Mouse (Mus musculus) thymus, adult 2 months (tissue): ENCODE data around the gene Tdp1. TPM values are rescaled to one million over a fixed set of nuclear protein-coding genes. Genes with fewer than 3 reads are reported as not detected.

Source experiments
- DNase-seq: peaks from one replicate; pipeline ENCODE4 v3.0.0; 2021
- H3K27ac ChIP-seq: fragments of 200-500 bp; 2 replicates; pipeline ENCODE4 v1.5.1; 2012; ENCODE audit warnings: low read length, control low read depth; ENCODE audit not compliant: control insufficient read depth, insufficient read depth
- H3K27me3 ChIP-seq: fragments of 200-500 bp; 2 replicates; pipeline ENCODE4 v1.6.1; 2012; ENCODE audit warnings: mild to moderate bottlenecking, low read length, moderate library complexity, mixed read lengths; ENCODE audit not compliant: control insufficient read depth, insufficient read depth
- H3K36me3 ChIP-seq: fragments of 200-500 bp; 2 replicates; pipeline ENCODE4 v1.6.1; 2012; ENCODE audit warnings: mild to moderate bottlenecking, low read length, moderate library complexity; ENCODE audit not compliant: control insufficient read depth, insufficient read depth
- H3K4me1 ChIP-seq: fragments of 200-500 bp; replicated peaks from 2 replicates; pipeline ENCODE4 v1.6.1; 2012; ENCODE audit warnings: low read length; ENCODE audit not compliant: control insufficient read depth, insufficient read depth
- H3K4me3 ChIP-seq: fragments of 200-500 bp; 2 replicates; pipeline ENCODE4 v1.5.1; 2012; ENCODE audit warnings: mild to moderate bottlenecking, low read length, control low read depth, moderate library complexity; ENCODE audit not compliant: control insufficient read depth, insufficient read depth
- CTCF ChIP-seq: fragments of 200-500 bp; IDR thresholded peaks from 2 replicates; pipeline ENCODE4 v1.5.1; 2012; ENCODE audit warnings: mild to moderate bottlenecking, control low read depth, low read length, moderate library complexity, borderline replicate concordance; ENCODE audit not compliant: control insufficient read depth, poor library complexity, insufficient read depth; ENCODE audit errors: extremely low read depth
- POLR2A ChIP-seq: fragments of 200-500 bp; IDR thresholded peaks from 2 replicates; pipeline ENCODE4 v1.6.1; 2012; ENCODE audit warnings: mild to moderate bottlenecking, low read length, control low read depth, moderate library complexity; ENCODE audit not compliant: control insufficient read depth, poor library complexity, insufficient read depth; ENCODE audit errors: extremely low read depth
- WGBS: fragments of 180-500 bp; shearing (Covaris S2); methylation state at CpG from one replicate; pipeline ENCODE4 v1.1.7; 2018; 5-methylcytosine and 5-hydroxymethylcytosine counted together
- polyA plus RNA-seq: library from polyadenylated mRNA; depleted of rRNA; stranded (reverse); fragments of >200 nt; gene quantifications from 2 replicates; pipeline ENCODE4 v1.2.3, GENCODE M21; 2012

Gene Tdp1
- polyA plus RNA-seq, 1 experiment = 33.9 TPM

DNA sequence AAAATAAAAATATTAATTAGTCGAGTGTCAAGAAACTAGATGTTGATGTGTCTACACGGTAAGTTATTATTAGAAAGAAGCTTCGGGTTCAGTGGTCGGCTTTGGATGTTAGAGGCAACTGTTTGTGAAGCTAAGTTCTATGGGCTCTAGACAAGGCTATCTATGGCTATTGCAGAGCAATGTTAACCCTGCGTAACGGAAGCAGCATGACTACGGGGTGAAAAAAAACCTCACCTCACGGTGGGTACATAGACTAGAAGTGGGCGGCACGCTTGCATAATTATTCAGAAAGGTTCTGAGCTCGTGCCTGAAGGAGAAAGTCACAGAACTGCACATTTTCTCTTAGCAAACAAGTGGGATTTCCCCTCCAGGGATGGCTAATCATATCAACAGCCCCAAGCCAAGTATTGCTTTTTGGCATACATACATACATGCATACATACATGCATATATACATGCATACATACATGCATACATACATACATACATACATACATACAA is 108.1 kb downstream of the Tdp1 start:
- DNase-seq = no peak
- TF ChIP-seq CTCF (no peak), POLR2A (no peak)
- Histone ChIP-seq H3K36me3 (no peaks in the 10 kb centered on the region), H3K27ac (no peak overlapping the region), H3K4me3 (no peak overlapping the region), H3K27me3 (no peaks in the 10 kb centered on the region), H3K4me1 (no peaks in the 10 kb centered on the region)
- 95% methylated on average over 11 of the region's 11 CpGs for WGBS

DNA sequence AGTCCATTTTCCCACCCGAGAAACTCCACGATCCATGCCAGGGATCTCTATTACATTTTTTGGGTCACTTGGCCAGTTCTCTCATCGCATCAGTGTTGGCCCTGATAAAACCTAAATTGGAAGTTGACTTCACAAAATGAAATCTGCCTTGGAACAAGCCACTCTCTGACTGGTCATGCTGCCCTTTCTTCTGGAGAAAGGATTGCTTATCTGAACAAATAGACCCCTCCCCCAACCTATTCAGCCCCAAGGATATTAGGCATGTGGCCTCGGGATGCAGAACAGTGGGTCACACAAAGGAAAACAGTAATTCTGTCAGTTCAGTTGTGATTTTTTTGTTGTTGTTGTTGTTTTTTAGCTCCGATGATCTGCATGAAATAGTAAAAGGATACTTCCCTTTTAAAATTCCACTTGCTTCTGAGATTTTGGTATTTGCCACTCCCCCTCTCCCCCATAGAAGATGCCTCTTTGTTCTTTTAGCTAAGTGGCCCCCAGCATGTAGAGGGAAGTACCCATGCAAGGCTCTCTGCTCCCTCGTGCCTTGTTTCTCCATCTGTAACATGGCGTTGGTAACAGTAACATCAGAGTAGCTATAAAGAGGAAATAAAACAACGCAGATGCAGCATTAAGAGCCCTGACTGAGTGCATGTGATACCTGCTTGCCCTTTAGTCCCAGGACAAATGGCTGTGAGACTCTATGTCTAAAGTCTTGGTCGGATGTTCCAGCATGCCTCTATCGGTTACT is 109.0 kb downstream of the Tdp1 start:
- Histone ChIP-seq H3K4me1 (no peaks in the 10 kb centered on the region), H3K4me3 (no peak overlapping the region), H3K36me3 (no peaks in the 10 kb centered on the region), H3K27me3 (no peaks in the 10 kb centered on the region), H3K27ac (no peak overlapping the region)
- TF ChIP-seq POLR2A (no peak), CTCF (no peak)
- DNase-seq = no peak
- WGBS = 85% methylated on average over 10 of the region's 10 CpGs

DNA sequence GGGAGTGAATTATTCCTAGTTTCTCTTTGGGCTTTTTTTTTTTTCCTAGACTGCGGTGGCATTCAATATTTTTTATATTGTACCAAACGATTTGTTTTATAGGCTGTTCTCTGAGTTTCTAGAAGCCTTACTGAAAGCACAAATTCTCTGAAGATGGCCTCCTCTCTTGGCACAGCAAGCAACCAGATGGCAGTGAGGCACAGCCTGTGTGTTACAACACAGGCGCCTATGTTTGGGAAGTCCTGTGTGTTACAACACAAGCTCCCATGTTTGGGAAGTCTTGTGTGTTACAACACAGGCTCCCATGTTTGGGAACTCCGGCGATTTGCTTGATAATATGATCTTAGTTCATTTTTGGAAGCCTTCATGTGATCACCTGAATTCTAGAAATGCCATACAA is 111.6 kb downstream of the Tdp1 start:
- Histone ChIP-seq H3K27ac (no peak overlapping the region), H3K4me1 (no peaks in the 10 kb centered on the region), H3K27me3 (no peaks in the 10 kb centered on the region), H3K36me3 (no peaks in the 10 kb centered on the region), H3K4me3 (no peak overlapping the region)
- WGBS = 93% methylated on average over 5 of the region's 5 CpGs
- no peak for TF ChIP-seq POLR2A
- no peak for TF ChIP-seq CTCF
- DNase-seq = no peak

DNA sequence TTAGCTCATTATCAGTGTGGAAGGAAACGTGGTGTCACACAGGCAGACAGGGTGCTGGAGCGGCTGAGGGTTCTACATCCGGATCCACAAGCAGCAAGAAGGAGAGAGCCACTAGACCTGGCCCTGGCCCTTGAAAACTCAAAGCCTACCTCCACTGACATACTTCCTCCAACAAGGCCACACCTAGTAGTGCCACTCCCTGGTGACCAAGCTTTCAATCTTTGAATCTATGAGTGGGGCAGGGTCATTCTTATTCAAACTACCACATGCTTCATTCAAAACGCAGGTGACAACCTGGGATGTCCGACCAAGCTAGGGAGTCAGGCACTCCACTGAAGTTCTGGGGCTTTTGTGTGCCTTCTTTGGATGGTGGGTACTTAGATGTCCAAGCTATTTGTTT is 115.4 kb downstream of the Tdp1 start:
- Histone ChIP-seq H3K36me3 (no peaks in the 10 kb centered on the region), H3K4me1 (no peaks in the 10 kb centered on the region), H3K27me3 (no peaks in the 10 kb centered on the region), H3K27ac (no peak overlapping the region), H3K4me3 (no peak overlapping the region)
- TF ChIP-seq POLR2A (no peak), CTCF (no peak)
- WGBS = 94% methylated on average over 5 of the region's 5 CpGs
- no peak for DNase-seq

DNA sequence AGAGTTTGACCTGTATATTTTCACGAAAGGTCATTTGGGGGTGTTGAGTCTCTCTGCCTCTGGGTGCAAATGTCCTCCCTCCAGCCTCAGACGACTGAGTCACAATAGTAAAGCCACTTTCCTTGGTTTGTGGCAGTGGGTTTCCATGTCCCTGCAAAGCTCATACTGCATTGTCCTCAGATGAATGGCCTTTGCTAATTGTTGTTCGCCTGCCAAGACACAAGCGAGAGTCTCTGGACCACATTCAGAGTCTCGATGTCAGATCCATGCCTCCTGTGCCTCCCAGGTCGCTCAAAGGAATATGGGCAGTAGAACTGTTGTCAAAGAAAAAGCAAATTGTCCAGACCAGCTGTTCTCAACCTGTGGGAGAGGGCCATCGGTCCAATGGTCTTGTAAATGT is 116.1 kb downstream of the Tdp1 start:
- no peaks in the 10 kb centered on the region for H3K36me3 ChIP-seq
- no peak for DNase-seq
- H3K27me3 ChIP-seq = no peaks in the 10 kb centered on the region
- TF ChIP-seq CTCF (no peak), POLR2A (no peak)
- no peaks in the 10 kb centered on the region for H3K4me1 ChIP-seq
- WGBS = 97% methylated on average over 7 of the region's 7 CpGs
- no peak overlapping the region for H3K27ac ChIP-seq
- no peak overlapping the region for H3K4me3 ChIP-seq

DNA sequence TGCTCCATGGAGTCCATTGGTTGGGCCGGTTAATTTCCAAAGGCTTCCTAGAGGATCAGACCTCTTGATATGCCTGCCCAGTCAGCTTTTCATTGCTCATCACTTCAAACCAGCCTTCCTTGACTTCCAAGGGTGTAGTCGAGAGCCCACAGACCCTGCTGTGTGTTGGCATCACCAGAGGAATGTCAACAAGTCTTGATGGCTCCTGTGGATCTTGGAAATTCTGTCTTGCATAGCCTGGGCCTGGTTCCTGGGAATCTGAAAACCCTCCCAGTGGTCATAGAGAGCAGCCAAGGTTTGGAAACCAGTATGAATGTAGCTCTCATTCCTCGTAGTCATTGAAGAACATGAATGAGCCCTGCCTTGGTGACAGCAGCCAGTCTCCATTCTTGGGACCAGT is 116.9 kb downstream of the Tdp1 start:
- no peaks in the 10 kb centered on the region for H3K4me1 ChIP-seq
- TF ChIP-seq CTCF = no peak
- no peak for TF ChIP-seq POLR2A
- H3K4me3 ChIP-seq = no peak overlapping the region
- H3K36me3 ChIP-seq = no peaks in the 10 kb centered on the region
- DNase-seq = no peak
- H3K27ac ChIP-seq = no peak overlapping the region
- H3K27me3 ChIP-seq = no peaks in the 10 kb centered on the region
- WGBS = 94% methylated on average over 3 of the region's 3 CpGs
